Mouse (Mus musculus): ENCODE measurements around the gene Pi4k2b. TPM values are rescaled to one million over a fixed set of nuclear protein-coding genes. Genes with fewer than 3 reads are reported as not detected.

Gene Pi4k2b
- total RNA-seq, 2 experiments from 2014 or later = 2.1 to 2.9 TPM

GRCm38 (mm10) chr5:52793230-52793629 is 51.9 kb downstream of the Pi4k2b start:
- no peak overlapping the region for H3K27ac ChIP-seq
- no peak for TF ChIP-seq CTCF (conservative IDR thresholded peaks at IDR 0.05)
- DNase-seq (ENCODE audit: low spot score in 2 of 2) = no peak
- H3K4me3 ChIP-seq = no peak overlapping the region

DNA sequence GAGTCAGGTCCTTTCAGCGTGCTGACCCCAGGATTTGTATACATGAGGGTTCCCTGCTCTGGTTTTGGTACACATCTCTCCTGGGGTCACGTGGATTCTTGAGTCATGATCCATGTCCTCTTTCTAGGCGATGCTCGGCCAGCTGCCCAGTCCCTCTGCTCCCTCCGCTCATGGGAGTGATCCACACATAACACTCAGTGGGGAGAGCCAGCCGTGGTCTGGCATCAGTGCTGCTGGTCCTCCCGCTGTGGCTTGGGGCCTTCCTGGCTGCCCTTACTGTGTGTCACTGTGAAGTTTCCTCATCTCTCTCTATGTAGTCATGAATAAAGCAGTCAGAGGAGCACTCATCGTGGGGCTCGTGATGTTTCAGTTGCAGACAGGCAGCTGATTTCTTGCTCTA is 52.7 kb downstream of the Pi4k2b start:
- no peak for TF ChIP-seq CTCF (conservative IDR thresholded peaks at IDR 0.05)
- DNase-seq (ENCODE audit: low spot score in 2 of 2) = no peak
- H3K4me3 ChIP-seq = no peak overlapping the region
- H3K27ac ChIP-seq = no peak overlapping the region

GRCm38 (mm10) chr5:52799274-52799985 is 58.1 kb downstream of the Pi4k2b start:
- Histone ChIP-seq H3K4me3 (no peak overlapping the region), H3K27ac (no peak overlapping the region)
- no peak for TF ChIP-seq CTCF (conservative IDR thresholded peaks at IDR 0.05)
- no peak for DNase-seq (ENCODE audit: low spot score in 2 of 2)

DNA sequence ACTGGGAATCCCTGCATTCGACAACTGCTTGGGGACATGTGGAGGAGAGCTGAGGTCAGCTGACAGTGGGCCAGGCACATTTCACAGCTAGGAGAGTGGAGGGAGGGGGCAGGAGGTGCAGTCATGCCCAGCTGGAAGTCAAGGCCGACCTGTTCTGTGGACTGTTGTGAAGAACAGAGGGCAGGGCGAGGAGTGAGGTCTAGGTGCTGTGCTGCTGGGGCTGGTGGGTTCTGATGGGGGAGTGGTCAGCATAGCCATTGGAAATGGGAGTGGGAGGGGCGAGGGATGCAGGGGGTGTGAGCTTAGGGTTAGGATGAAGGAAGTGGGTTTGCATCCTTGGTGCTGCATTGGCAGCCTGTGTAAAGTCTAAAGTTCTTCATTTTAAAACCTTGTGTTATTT is 64.4 kb downstream of the Pi4k2b start:
- no peak for DNase-seq (ENCODE audit: low spot score in 2 of 2)
- H3K27ac ChIP-seq = no peak overlapping the region

DNA sequence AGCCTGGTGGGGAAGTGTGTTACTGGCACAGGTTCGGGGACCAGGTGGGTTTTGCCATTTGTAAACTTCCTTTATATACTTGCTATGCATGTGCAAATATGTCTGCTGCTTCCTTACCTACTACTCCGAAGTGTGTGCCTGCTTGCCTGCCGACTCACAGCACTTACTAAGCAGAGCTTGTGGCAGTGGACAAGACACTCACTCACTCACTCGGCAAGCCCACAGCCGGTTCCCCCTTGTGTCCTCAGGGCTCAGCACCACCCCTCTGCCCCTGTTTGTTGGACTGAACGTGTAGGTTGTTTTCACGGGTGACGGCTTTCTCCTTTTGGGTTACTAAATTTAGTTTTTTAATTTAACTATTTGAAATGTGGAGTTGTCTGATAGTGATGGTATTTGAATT is 65.0 kb downstream of the Pi4k2b start:
- no peak for DNase-seq (ENCODE audit: low spot score in 2 of 2)
- Histone ChIP-seq H3K27ac (no peak overlapping the region), H3K4me3 (no peak overlapping the region)
- no peak for TF ChIP-seq CTCF (conservative IDR thresholded peaks at IDR 0.05)

More for the DNA sequence above, 64.4 kb downstream of the Pi4k2b start:
- no peak for TF ChIP-seq CTCF (conservative IDR thresholded peaks at IDR 0.05)
- H3K4me3 ChIP-seq = no peak overlapping the region

- no peak overlapping the region for H3K4me3 ChIP-seq
- TF ChIP-seq CTCF (conservative IDR thresholded peaks at IDR 0.05) = no peak
- no peak for DNase-seq (ENCODE audit: low spot score in 2 of 2)
- no peak overlapping the region for H3K27ac ChIP-seq
Observed at GRCm38 (mm10) chr5:52807030-52807429, 65.7 kb downstream of the Pi4k2b start.

- H3K4me3 ChIP-seq = no peak overlapping the region
- H3K27ac ChIP-seq = no peak overlapping the region
- no peak for DNase-seq (ENCODE audit: low spot score in 2 of 2)
- no peak for TF ChIP-seq CTCF (conservative IDR thresholded peaks at IDR 0.05)
Observed at GRCm38 (mm10) chr5:52810446-52810845, 69.1 kb downstream of the Pi4k2b start.

GRCm38 (mm10) chr5:52811056-52811455 is 69.7 kb downstream of the Pi4k2b start:
- DNase-seq (ENCODE audit: low spot score in 2 of 2) = no peak
- Histone ChIP-seq H3K27ac (no peak overlapping the region), H3K4me3 (no peak overlapping the region)
- no peak for TF ChIP-seq CTCF (conservative IDR thresholded peaks at IDR 0.05)

DNA sequence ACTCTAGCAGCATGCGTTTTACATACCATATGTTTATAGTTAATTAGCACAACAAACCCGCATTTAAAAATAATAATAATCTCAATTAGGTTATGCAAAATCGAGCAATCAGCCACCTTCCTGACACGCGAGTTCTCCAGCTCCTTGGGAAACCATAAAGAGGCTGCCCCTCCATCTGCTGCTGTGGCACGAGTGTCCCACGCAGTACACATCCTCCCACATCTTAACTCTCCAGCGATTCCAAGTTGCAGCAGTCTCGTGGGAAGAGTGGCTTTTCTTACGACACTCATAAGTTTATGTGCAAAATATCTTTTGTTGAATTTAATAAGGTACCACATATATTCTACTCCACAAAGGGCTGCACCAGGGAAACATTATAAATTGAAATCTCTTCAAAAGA is 71.1 kb downstream of the Pi4k2b start:
- H3K4me3 ChIP-seq = no peak overlapping the region
- H3K27ac ChIP-seq = no peak overlapping the region
- TF ChIP-seq CTCF (conservative IDR thresholded peaks at IDR 0.05) = no peak
- DNase-seq (ENCODE audit: low spot score in 2 of 2) = no peak

- no peak overlapping the region for H3K4me3 ChIP-seq
- H3K27ac ChIP-seq = no peak overlapping the region
- TF ChIP-seq CTCF (conservative IDR thresholded peaks at IDR 0.05) = no peak
- DNase-seq (ENCODE audit: low spot score in 2 of 2) = no peak
Observed at GRCm38 (mm10) chr5:52813312-52813711, 71.9 kb downstream of the Pi4k2b start.

- Histone ChIP-seq H3K4me3 (no peak overlapping the region), H3K27ac (no peak overlapping the region)
- TF ChIP-seq CTCF (conservative IDR thresholded peaks at IDR 0.05) = no peak
- DNase-seq (ENCODE audit: low spot score in 2 of 2) = no peak
Observed at GRCm38 (mm10) chr5:52818676-52819075, 77.3 kb downstream of the Pi4k2b start.

Other genes with a start within 250 kb of the Pi4k2b start
- 10 to 100 TPM; 21.2 to 22.8 TPM for gene Lgi2, start 175.1 kb upstream of the Pi4k2b start, total RNA-seq (2021)
- gene Sepsecs, start 71.9 kb upstream of the Pi4k2b start, total RNA-seq (2021) = 10 to 100 TPM; 10.5 to 10.6 TPM
- 10 to 100 TPM; 10.7 to 11.9 TPM for gene Zcchc4, start 33.8 kb downstream of the Pi4k2b start, total RNA-seq (2021)
- 10 to 100 TPM; 75.5 to 77.0 TPM for gene Anapc4, start 92.4 kb downstream of the Pi4k2b start, total RNA-seq (2021)